Mouse (Mus musculus): ENCODE measurements at regions not wholly inside any gene's neighbourhood (a gene's known extent, or its start where the extent isn't known, plus 50 kb on each side); places are given as distances from the start of the nearest gene placed in this dataset.
A peak's percentile ranks its signal among the peaks of the same experiment; 100 is the strongest.
"Not testable (repeated sequence)": the region's sequence is repeated elsewhere in the genome, so short reads cannot be mapped to it uniquely, and the experiment has no call there.

DNA sequence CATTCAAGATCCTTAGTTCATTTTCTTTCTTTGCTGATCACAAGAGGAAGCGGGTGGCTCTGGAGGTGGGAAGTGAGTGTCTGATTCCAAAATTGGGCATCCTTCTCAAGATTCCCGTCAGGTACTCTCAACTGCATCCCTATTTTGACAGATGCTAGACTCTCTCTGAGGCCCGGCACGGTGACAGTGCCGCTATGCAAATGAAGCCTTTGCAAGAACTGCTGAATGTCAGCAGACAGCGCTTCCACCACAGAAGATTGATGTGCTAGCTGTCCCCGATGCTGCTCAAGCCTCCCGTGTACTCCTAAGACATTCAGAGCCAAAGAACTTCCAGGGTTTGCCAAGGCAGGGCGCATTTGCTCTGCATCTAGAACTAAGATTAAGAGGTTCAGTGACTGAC lies 50.9 kb upstream of the Cpne4 start:
- DNase-seq (ENCODE audit: low spot score): no peak

DNA sequence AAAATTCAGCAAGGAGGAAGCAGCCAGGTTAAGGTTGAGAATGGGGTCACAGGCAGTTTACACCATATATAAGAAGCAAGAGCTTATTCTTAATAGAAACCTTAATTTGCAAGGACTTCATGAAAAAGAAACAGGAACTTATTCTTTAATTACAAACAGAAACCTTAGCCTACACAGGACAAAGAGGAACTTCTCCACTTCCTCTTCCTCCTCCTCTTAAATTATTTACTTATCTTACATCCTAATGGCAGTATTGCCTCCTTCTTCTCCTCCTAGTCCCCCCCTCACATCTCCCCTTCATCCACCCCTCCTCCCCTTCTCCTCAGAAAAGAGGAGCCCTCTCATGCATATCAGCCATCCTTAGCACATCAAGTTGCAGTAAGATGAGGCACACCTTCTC lies 56.4 kb upstream of the Cpne4 start:
- DNase-seq (ENCODE audit: low spot score): no peak

DNA sequence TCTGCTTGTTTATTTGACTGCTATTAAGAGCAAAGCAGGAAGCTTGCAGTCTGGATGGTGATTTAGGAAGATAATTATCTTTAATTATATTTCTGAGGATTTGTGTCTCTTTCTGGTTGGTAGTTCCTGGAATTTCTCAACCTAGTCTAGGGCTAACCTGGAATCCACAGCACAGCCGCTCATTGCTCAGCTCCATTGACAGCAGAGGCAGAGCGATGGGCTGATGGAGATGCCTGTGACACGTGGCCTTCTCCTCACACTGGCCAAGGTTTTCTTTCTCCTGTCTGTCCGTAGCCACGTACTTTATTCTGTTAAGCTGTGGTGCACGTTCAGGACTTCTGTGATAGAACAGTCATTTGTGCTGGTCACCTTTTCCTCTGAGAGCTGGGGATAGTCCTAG lies 57.7 kb upstream of the Cpne4 start:
- no peak for DNase-seq (ENCODE audit: low spot score)

DNA sequence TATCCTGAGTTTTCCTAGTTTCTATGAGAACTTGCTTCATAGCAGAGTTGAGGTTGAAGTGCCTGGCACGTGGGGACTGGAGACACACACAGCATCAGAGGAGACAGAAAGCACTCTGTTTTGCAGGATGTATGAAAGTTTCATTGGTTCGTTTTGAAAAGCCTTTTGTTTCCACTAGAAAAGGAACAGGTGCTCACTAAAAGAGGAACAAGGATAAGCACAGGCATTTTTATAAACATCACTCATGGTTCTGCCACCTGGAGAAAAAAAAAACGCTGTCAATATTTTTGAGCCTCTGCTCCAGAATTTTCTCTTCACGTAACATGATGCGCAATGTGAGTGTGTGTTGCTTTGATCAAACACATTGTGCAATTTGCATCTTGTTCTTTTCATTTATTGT lies 64.6 kb upstream of the Cpne4 start:
- no peak for DNase-seq (ENCODE audit: low spot score)

DNA sequence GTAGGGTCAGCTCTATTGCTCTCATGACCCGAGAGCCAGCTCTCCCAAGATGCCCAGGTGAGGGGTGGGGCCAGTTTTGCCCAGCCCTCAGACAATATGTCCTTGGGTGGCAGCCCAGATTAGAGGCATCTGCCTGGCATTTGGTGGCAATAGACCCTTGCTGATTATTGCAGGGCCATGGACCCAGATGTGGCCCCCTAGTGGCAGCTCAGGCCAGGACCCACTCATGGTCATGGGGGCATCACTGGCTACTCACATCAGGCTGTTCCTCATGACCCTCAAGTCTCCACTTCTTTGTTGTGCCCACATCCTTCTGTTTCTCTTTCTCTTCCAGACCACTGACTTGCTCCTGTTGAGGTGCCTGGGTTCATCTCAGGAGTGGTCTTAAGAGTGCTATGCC lies 66.4 kb upstream of the Cpne4 start:
- no peak for DNase-seq (ENCODE audit: low spot score)

DNA sequence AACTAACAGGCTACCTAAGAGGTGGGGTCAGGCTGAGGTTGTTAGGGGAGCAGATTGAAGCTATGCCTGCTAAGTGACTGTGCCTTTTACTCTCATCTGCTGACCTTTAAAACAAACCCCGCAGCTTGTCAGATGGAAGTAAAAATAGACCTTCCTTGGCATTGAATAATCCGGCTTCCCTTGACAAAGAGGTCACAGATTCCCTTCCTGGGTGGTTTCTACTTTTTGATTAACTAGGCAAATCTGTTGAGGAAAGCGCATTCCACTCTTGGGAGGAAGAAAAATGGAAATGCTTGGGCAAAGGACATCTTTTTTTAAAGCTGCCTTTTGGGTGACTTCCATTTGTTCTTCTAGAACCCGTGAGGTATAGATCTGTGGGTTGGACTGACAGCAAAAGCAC lies 72.3 kb upstream of the Cpne4 start:
- DNase-seq (ENCODE audit: low spot score): no peak

DNA sequence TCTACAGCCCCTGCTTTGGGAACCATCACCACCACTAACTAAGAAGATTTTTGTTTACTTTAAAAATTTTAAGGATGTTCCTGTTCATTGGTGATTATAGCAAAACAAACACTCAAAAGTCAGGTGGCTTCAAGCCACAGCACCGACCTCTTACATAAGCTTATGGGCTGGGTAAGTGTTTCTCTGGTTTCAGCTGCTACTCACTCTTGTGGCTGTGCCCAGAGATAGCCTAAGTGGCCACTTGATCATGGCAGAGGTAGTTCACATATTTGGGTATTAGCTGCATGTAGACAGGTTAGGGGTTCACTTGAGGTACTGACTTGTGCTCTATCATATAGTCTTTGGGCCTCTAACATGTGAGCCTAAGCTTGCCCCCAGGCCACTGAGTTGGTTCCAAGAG lies 79.8 kb upstream of the Cpne4 start:
- no peak for DNase-seq (ENCODE audit: low spot score)

DNA sequence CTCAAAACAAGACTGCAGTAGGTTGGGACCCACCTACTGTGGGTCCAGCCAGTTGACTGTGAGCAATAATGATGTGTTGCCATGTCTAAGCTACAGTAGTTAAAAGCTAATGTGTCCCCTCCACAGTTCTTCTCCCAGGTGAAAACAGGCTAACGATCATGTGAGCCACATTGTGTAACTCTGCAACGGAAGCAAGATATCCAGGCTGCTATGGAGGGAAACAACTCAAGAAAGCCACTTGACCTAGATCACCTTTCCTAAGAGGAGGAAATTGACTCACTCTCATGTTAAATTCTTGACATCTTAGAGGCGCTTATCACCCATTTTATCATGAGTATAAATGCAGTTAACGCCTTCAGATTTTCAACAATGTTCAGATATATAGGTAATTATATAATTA lies 83.4 kb upstream of the Cpne4 start:
- DNase-seq (ENCODE audit: low spot score): no peak

DNA sequence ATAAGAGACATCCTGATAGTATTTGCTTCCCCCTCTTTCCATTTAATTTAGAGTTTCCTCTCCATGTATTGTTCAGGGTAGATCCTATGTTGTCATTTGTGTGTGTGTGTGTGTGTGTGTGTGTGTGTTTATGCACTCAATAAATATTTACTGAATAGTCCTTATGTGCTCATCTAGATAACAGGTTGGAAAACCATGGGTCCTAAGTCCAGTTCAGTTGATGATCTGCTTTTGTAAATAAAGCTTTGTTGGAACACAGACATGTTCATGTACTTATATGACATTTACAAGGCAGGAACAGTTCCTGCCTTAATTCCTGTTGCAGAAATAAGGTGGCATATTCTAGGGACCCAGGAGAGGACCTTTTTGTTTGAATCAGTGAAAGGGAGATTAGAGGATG lies 87.0 kb upstream of the Cpne4 start:
- DNase-seq (ENCODE audit: low spot score): no peak

DNA sequence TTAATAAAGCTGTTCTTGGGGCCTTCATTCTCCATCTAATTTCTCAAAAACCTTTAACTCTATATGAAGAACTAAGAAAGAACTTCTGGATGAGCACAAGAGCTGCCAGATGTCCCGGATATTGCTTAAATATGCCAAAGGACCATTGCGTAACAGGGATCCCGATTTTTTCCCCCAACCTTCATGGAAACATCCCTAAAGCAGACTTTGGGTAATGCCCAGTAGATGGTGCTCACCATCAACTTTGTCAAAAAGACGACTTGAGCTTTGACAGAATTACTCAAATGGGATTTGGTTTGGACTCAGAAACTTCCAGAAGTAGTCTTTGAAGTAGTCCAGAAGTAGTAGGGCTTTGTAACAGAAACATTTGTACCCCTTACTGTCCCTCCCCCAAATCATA lies 89.5 kb upstream of the Cpne4 start:
- no peak for DNase-seq (ENCODE audit: low spot score)

DNA sequence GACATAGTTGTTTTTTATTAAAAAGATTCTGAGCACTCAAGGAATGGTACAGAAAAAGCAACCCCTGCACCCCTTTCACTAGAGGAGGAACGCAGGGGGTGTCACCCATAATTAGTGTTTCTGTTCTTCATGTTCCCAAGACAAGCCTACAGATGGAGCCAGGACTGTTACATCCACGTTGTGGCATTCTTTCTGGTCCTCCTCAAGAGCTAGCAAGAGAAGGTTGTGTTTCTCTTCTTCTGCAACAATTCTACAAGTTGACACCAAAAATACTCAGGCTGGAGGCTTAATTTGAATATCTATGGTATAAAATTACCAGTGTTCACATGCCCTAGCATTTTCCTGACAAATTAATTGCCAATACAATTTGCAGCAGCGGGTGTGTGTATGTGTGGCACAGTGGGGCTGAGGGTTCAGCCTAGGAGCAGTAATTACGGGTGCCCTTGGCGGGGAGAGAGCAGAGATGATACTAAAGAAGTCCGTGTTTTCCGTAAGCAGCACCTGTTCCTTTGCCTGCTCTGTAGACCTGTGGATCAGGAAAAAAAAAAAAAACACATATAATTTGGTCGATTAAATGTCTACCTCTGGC lies 98.4 kb upstream of the Cpne4 start:
- no peak for DNase-seq (ENCODE audit: low spot score)

DNA sequence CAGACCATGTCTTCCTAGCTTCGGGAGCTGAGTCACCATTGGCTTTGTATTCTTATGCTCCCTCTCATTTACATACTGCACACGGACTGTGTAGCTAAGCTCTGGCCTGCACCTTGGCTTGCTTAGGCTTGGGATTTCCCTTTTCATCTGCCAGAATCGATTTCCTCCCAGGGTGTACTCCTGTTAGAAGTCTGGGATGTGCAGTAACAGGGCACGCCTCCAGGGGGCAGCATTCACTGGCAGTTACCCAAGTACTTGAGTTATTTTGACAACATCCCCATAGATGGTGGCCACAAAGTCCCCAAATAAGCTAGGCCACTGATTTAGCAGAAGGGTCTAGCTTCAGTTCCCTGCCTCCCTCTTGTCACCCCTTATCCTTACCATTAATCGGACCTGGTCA lies 102.2 kb upstream of the Cpne4 start:
- DNase-seq (ENCODE audit: low spot score): no peak

DNA sequence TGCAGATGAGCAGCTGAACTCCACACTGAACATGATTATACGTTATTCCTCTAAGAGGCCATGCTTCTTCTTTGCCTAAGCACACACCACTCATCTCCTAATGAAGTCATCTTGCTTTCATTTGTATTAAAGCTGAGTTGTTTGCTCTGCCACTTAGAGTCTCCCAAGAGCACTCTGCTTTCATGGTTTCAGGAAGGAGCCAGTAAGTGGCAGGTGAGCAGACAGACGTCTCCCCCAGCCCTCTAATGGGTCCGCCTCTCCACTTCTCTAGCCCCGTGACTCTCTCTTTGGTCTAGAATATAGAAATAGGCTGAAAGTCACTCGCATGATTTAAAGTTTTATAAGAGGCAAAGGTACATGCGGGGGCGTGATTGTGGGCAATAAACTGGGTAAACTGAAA lies 103.8 kb upstream of the Cpne4 start:
- DNase-seq (ENCODE audit: low spot score): no peak

DNA sequence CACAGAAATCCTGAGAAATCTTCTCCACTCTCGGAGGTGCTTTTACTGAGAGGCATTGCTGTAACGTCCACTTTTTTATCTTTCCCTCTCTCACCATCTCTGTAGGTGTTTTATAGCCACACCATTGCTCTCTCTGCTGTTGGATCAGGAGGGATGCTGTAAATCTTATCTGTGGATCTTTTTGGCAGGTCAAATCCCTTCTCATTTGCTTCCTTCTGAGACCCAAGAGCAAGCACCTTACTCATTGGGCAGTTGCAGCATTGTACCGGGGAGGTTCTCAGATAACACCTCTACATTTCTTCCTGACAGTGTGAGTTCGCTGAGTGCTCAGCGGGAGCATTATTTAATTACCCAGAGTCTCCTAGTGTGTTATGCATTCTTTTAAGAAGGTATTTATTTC lies 75.5 kb upstream of the Acpp start:
- no peak for DNase-seq (ENCODE audit: low spot score)

DNA sequence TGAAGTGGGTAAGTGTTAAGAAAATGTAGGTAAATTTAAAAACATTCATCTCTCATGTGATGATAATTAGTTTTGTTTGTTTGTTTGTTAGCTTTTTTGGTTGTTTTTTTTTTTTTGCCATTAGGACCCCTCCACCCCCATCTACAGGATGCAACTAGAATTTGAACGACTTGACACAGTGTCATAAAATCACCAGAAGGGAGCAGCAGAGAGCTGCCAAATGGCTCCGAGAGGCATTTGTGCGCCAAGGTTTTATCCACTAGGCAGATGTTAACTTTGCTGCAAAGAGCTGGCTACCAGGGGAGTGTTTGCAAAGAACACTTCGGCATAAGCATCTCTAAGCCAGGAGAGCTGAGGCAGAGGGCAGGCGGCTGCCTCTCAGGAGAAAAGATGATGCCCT lies 72.7 kb upstream of the Acpp start:
- peak; percentile 45 for DNase-seq (ENCODE audit: low spot score)

DNA sequence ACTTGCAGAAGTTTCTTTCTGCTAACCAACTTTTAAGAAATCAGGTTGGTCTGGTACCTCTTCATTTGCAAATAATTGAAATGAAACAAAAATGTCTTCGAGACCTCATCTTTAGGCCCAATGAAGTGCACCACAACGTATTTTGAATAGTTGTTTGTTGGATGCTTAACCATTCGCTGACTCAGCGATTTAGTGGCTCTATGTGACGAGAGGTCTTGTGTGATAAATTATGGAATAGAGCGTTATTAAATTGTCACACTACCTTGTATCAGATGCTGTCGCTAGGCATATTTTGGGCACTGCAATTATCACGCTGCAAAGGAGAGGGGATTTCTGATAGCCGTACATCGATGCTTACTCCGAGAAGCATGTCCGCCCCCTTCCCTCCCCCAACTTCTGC lies 71.8 kb upstream of the Acpp start:
- DNase-seq (ENCODE audit: low spot score): peak; percentile 21

DNA sequence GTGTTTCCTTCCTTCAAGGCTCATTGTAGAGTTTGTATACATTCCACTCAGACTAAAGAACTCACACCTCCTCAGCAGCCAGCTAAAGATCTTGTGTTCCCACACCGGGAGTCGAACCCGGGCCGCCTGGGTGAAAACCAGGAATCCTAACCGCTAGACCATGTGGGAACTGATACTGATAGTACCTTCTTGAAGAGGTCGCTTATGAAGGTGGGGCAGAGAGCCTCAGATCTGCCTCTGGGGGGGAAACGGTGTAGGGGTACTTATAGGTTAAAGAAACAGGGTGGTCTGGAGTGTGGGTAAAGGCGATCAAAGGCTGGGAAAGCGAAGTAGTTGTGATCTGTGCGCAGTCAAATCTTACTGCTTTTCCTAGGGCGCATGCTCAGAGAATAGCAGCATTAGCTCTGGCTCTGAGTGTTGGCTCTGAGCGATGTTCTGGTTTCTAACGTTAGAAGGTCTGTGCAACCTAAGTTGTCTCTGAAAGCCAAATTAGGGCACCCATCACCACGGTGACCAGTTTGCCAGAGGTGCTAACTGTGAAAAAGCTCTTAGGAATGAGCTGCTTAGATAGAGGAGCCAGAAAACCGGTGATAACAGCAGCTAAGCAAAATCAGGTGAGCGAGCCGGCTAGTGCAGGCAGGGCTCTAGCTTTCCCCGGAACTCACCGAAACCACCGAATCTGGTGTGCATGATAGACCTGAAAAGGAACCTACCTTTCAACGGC lies 71.2 kb upstream of the Acpp start:
- DNase-seq (ENCODE audit: low spot score): peak; percentile 37

DNA sequence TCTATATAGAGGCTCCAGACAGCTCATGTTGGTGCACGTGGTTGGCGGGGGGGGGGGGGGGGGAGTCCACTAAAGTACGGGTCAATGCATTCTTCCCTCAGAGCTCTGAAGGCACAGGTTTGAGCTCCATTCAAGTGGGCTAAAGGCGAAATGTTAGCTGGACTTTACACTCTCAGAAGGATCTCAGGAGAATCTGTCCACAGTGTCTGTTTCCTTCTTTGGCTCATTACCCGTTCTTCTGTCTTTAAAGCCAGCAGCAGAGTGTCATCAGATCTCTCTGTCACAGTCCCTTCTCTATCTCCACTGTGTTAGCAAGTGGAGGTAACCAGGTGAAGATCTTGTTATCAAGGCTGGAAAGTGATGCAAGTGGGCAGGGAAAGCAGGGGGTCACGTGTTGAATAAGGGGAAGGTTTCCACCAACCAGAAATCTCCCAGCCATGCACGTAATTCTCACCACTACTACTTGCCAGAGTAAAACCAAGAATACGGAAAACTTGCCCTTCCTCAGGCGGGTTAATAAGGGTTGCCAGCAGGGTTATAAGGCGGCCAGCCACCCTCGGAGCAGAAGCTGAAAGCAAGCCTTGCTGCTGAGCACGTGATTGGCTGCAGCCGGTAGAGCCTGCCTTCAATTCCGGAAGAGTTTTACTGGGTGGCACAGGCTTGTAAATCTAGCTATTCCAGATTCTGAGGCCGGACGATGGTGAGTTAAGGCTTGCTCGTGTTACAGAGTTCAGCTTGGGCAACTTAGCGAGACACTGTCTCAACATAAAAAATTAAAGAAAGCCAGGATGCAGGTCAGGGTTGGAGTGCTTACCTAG lies 70.2 kb upstream of the Acpp start:
- peak; percentile 20 for DNase-seq (ENCODE audit: low spot score)

DNA sequence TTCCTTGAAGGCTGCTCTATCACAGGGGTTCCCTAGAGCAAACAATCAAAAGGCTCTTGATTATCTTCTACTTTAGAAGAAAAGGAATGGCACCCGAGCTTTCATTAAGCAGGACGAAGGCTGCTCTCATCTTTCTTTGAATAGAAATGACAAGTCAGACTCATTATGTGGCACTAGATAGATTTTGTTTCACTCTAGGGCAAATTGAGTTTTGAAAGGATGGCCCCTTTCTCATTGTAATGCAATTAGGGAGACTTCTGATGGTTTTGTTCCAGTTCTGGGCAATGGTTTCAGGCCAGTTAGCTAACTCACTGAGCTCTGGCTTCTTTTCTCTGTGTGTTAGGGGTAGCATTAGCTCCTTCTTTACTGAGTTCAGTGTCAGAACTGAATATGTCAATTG lies 69.5 kb upstream of the Acpp start:
- DNase-seq (ENCODE audit: low spot score): no peak

DNA sequence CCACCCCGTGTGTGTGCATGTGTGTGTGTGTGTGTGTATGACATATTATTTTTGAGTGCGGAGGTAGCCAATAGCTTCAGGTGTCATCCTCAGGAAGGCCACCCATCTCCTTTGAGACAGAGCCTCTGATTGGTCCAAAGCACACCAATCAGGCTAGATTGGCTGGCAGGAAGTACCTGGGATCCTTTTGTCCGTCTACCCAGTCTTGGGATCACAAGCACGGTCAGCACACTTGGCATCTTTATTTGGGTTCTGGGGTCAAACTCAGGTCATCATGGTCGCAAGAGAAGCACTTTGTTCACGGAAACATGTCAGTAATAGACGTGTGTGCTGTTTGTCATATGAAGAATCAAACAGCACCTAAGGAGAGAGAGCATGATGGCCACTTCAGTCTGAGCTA lies 68.9 kb upstream of the Acpp start:
- DNase-seq (ENCODE audit: low spot score): no peak

DNA sequence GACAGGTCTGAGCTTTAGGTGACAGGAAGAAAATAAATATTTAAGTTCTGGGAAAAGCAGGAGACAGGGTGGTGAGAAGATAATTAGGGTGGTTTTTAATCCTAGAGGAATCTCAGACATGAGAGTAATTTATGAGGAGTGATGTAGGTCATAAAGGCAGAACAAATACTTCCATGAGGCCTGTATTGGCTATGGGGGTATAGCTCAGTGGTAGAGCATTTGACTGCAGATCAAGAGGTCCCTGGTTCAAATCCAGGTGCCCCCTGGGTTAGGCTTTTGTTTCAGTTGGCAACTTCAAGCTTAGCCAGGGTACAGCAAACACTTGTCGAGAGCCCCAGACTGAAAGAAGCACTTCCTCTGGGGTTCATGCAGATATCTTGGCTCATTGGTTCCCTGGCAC lies 66.3 kb upstream of the Acpp start:
- no peak for DNase-seq (ENCODE audit: low spot score)

DNA sequence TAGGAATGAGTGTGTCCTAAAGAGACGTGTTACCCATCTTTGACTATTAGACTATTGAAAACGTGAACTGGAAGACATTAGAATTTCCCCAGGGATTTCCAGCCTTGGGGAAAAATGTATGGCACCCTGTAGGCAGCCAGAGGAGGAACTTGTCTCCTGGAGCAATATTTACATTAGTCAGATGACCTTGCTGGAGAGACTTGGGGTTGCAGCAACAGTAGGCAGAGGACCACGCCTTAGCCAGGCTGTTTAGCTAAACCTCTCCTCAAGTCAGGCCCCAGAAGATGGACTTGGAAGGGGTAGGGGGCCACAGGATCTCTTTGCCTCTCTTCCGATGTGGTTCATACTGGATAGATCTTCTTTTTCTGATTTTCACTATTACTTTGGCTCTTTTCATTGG lies 64.1 kb upstream of the Acpp start:
- no peak for DNase-seq (ENCODE audit: low spot score)

DNA sequence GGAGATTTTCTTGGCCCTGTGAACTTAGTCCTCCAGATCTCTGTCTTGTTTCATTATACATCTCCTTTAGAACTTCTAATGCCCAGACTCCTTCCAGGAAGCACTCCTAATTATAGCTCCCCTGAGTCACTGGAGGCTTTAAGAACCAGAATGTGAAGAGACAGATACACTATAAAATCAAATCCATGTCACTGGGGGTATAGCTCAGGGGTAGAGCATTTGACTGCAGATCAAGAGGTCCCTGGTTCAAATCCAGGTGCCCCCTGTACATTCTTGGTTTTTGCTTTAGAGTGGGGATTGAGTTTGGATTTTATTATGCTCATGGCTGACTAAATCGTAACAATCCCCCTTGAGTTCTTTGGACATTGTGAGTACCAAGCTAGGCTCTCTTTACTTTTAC lies 62.4 kb upstream of the Acpp start:
- DNase-seq (ENCODE audit: low spot score): no peak

DNA sequence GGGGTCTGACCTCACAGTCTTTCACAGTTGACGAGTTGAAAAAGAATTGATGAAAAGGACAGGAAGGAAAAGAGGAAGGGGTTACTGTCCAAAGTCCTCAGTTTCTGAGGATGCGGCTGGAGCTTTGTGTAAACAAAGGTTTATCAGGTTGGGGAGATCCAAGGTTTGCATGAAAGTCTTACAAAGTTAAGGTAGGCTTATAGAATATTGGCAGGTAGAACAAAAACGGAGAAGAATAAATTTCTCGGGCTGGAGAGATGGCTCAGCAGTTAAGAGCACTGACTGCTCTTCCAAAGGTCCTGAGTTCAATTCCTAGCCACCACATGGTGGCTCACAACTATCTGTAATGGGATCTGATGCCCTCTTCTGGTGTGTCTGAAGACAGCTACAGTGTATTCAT lies 60.9 kb upstream of the Acpp start:
- DNase-seq (ENCODE audit: low spot score): not testable (repeated sequence)
